Mouse (Mus musculus) brain, adult 10 weeks (tissue): ENCODE results near the gene Klra6. TPM values are rescaled to one million over a fixed set of nuclear protein-coding genes. Genes with fewer than 3 reads are reported as not detected.

Source experiments
- polyA plus RNA-seq: library from polyadenylated mRNA; stranded (reverse); fragments of 350-450 nt; fragmentation: Illumina TruSeq; extraction: RNeasy Lipid Tissue Mini Kit (QIAGEN cat#74804); gene quantifications from one replicate; pipeline ENCODE4 v1.2.3, GENCODE M21; 2015; ENCODE audit warnings: low read depth, low replicate concordance

The Klra6 gene
- polyA plus RNA-seq: not detected

GRCm38 (mm10) chr6:130026854-130027253 lies at the start of gene Klra6:
Gene Klra6, minus strand, starts transcription at chr6:130026954.

GRCm38 (mm10) chr6:130067171-130067570 lies 40.4 kb upstream of the Klra6 start, which contains the start of gene Klra4:
Gene Klra4, minus strand, starts transcription at chr6:130067271.

Other genes starting within 250 kb of the Klra6 start
- gene Gm156, start 242.7 kb downstream of the Klra6 start, polyA plus RNA-seq: not detected
- gene Gm17631, start 164.3 kb downstream of the Klra6 start, polyA plus RNA-seq: not detected
- gene Klra17, start 150.3 kb downstream of the Klra6 start, polyA plus RNA-seq: not detected
- gene Klra5, start 109.3 kb downstream of the Klra6 start, polyA plus RNA-seq: not detected
- gene Klra4, start 40.3 kb upstream of the Klra6 start, polyA plus RNA-seq: not detected
- gene Klra8, start 102.9 kb upstream of the Klra6 start, polyA plus RNA-seq: not detected
- gene Klra9, start 166.2 kb upstream of the Klra6 start, polyA plus RNA-seq: not detected
- not detected for gene Klra7, start 206.4 kb upstream of the Klra6 start, polyA plus RNA-seq